Mouse (Mus musculus) adipocyte (in vitro differentiated cells): ENCODE results near the gene Msn.
"Not testable (repeated sequence)": the region's sequence is repeated elsewhere in the genome, so short reads cannot be mapped to it uniquely, and the experiment has no call there.

ENCODE experiments used
- DNase-seq: peaks from one replicate; pipeline ENCODE4 v3.0.0-alpha.2; 2016; ENCODE audit warnings: low spot score

The Msn gene

DNA sequence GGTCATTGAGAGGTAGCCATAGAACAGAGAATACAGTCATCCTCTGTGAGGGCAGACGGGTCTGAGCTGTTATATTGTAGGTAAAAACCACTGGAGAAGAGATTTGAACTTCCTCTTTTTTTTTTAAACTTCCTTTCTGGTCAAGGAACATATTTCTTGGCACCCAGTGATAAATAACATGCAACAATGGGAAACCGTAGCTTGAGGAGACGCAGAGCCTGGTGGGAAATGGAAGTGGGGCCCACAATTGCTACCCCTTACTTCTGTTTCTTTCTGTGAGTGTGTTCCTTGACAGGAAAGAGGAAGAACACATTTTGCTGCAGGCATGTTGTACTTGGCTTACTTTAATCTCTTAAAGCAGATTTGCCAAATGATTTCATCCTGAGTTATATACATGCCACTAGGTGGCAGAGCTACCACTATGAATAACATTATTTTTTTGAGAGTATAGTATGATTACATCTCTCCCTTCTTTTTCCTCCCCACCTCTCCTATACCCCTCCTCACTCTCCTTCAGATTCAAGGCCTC lies 49.2 kb downstream of the Msn start:
- DNase-seq = peak; percentile 6

- DNase-seq = no peak
Measured at GRCm38 (mm10) chrX:96148217-96148616, 52.4 kb downstream of the Msn start.

- DNase-seq = no peak
Measured at GRCm38 (mm10) chrX:96153362-96153761, 57.5 kb downstream of the Msn start.

DNA sequence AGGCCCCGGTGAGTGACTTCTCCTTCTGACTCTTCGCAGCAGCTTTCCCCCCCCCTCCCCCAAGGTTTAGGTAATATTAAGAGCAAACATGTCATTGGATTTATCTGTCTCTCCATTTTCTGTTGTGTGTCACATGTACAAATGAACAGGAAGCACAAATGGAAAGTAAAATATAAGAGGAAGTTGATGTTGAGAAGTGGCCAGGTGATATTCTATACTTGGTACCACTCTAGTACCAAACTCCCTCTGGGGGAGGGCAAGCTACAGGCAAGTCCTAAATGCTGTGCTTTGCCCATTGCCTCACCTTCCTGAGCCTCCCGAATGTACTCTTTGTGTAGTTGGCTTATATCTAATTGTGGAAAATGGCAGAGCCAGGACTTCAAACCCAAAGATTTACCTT lies 62.1 kb downstream of the Msn start:
- no peak for DNase-seq

GRCm38 (mm10) chrX:96162571-96162970 lies 66.7 kb downstream of the Msn start:
- DNase-seq = peak; percentile 22

DNA sequence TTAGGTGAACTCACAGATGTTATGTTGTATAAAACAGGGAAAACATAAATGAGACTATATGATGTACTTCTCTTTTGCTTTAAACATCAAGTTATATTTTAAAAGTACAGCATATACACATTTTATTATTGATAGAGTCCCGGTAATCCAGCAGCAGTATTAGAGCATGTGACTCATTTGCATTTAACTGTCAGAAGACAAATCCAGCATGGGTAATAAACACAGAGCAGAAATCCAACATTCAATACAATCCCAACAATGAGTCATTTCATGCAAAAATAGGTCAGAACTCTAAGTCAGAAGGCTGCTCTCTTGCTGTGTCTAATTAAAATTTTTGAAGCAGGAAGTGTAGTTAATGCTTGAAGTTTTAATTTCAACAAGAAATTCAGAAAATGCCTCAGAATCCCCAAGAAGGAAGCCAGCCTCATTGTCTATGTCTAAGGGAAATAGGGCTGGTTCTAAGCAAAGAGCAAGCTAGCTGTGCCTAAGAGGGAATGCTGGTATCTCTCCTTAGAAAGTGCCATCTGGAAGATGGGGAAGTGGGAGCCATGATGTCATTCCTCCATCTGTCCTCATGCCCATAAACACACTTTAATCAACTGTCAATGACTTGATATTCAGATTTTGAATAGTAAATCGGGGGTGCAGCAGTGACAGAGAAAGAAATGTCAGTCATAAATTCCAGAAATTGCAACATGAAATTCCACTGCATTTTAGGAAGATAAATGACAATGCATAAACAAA lies 76.0 kb downstream of the Msn start:
- DNase-seq = no peak

GRCm38 (mm10) chrX:96178437-96178836 lies 82.6 kb downstream of the Msn start:
- DNase-seq = peak; percentile 63

GRCm38 (mm10) chrX:96184100-96184732 lies 88.4 kb downstream of the Msn start:
- DNase-seq = peak; percentile 6

- DNase-seq = not testable (repeated sequence)
Measured at GRCm38 (mm10) chrX:96205143-96205542, 109.3 kb downstream of the Msn start.

DNA sequence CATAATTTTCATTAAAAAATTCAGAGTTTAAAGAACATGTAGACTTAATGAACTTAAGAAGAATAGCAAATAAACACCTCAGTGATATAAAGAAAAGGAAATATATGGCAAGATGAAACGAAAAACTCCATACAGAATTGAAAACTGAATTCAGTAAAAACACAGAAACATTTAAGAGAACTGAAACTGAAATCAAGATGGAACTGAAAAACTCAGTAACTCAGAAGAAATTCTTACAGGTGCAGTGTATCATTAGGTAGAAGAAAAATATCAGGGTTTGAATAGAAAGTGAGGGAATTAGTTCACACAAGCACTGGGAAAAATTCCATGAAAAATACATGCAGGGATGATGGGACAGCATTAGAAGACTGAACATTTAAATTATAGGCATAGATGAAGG lies 111.0 kb downstream of the Msn start:
- DNase-seq = no peak

GRCm38 (mm10) chrX:96218088-96218487 lies 122.2 kb downstream of the Msn start:
- no peak for DNase-seq
